Mouse (Mus musculus): Measurements from ENCODE around the gene Vamp2.

- TF ChIP-seq POLR2A (IDR thresholded peaks at IDR 0.05; ENCODE audit: low read depth, low read length) (no peak), CTCF (IDR thresholded peaks at IDR 0.05; ENCODE audit: extremely low read depth, insufficient read length, insufficient replicate concordance, low read depth, low read length) (no peak)
These were observed 41.9 kb upstream of the Vamp2 start for GRCm38 (mm10) chr11:69046395-69046774.

Measured in small intestine, adult 2 months (tissue).